22 mouse cellular contexts compared by ENCODE assay signal in the genomic region with DNA sequence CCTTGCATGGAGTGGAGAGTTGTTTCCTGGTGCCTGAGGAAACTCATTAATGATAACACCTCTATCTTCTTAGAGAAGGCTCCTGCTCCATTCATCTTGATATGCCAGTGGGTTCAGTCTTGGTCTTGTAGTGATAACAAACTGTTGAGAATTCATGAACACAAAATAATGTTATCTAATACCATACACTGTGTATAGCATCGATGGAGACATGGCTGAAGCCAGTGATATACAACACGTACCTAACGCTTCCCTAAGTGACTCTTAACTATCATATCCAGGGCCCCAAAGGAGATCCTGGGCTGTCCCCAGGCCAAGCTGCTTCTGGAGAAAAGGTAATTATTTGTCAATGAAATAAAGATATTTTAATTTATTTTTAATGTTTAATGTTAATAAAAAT. TPM values are rescaled to one million over a fixed set of nuclear protein-coding genes. Genes with fewer than 3 reads are reported as not detected.
"Had no signal": no experiment of that assay in that cellular context is flagged by ENCODE, and none has a peak within 500 bp of the region (broad histone marks: within the 10 kb centered on the region; RNA-seq: fewer than 3 reads in every experiment).

No protein-coding gene starts in this region.

- H3K27ac ChIP-seq: lung, embryonic 15.5 days; macrophage; midbrain, embryonic 13.5 days; midbrain, embryonic 15.5 days; neural tube, embryonic 12.5 days had no signal

- H3K27me3 ChIP-seq: lung, embryonic 15.5 days; midbrain, embryonic 13.5 days; midbrain, embryonic 15.5 days; neural tube, embryonic 12.5 days had no signal

- H3K4me2 ChIP-seq: lung, embryonic 15.5 days; midbrain, embryonic 11.5 days; midbrain, embryonic 13.5 days; midbrain, embryonic 15.5 days; neural tube, embryonic 12.5 days had no signal

- H3K9me3 ChIP-seq: lung, embryonic 15.5 days; midbrain, embryonic 13.5 days; midbrain, embryonic 15.5 days; neural tube, embryonic 12.5 days had no signal

- ATAC-seq: lung, postnatal 0 days; midbrain, embryonic 13.5 days; midbrain, embryonic 15.5 days had no signal

- H3K36me3 ChIP-seq: lung, embryonic 15.5 days; midbrain, embryonic 13.5 days; midbrain, embryonic 15.5 days; neural tube, embryonic 12.5 days had no signal

- H3K9ac ChIP-seq: lung, embryonic 15.5 days; midbrain, embryonic 13.5 days; midbrain, embryonic 15.5 days; neural tube, embryonic 12.5 days had no signal

- H3K4me1 ChIP-seq: lung, embryonic 15.5 days; megakaryocyte, embryonic 14.5 days; midbrain, embryonic 15.5 days had no signal

- DNase-seq: lung, adult 2 months; lung, postnatal 14 days; lung, postnatal 36 days; retina, postnatal 1 day; right cerebral cortex, adult 18-20 months; right cerebral cortex, postnatal 25 days; right cerebral cortex, postnatal 4 days; spleen, adult 18-20 months; thymus, adult 18-20 months; thymus, postnatal 14 days; thymus, postnatal 36 days had no signal

- H3K4me3 ChIP-seq: lung, embryonic 15.5 days; megakaryocyte, embryonic 14.5 days; midbrain, embryonic 13.5 days; midbrain, embryonic 15.5 days; neural tube, embryonic 12.5 days had no signal

RNA-seq across cellular contexts. Expression of gene Col24a1, which starts 33.1 kb away (rescaled TPM):
- total RNA-seq: megakaryocyte progenitor cell, adult 5-6 weeks; monocyte, adult 5-6 weeks; neutrophil, adult 5-6 weeks had no signal
- polyA plus RNA-seq: macrophage had no signal
